Mouse (Mus musculus) liver, embryonic 13.5 days (tissue): ENCODE results near the gene Vmn2r27. TPM values are rescaled to one million over a fixed set of nuclear protein-coding genes. Genes with fewer than 3 reads are reported as not detected.

Experiments
- ATAC-seq: fragments of 200-750 bp; cut with Nextera tagmentation; 2 replicates; pipeline ENCODE4 v1.8.0; 2017; ENCODE audit warnings: low read depth, mild to moderate bottlenecking, moderate number of reproducible peaks, moderate library complexity
- DNase-seq: peaks from one replicate; pipeline ENCODE4 v3.0.0; 2022
- H3K27ac ChIP-seq: fragments of 300-500 bp; sonication (generic); 2 replicates; pipeline ENCODE4 v1.5.1; 2015; ENCODE audit warnings: moderate library complexity, mild to moderate bottlenecking, inconsistent platforms
- H3K27me3 ChIP-seq: fragments of 300-500 bp; sonication (generic); 2 replicates; pipeline ENCODE4 v1.6.1; 2015; ENCODE audit warnings: mild to moderate bottlenecking, inconsistent platforms
- H3K36me3 ChIP-seq: fragments of 300-500 bp; sonication (generic); 2 replicates; pipeline ENCODE4 v1.6.1; 2015; ENCODE audit warnings: mild to moderate bottlenecking, inconsistent platforms
- H3K4me1 ChIP-seq: fragments of 300-500 bp; sonication (generic); replicated peaks from 2 replicates; pipeline ENCODE4 v1.6.1; 2015; ENCODE audit warnings: inconsistent platforms
- H3K4me2 ChIP-seq: fragments of 300-500 bp; sonication (generic); 2 replicates; pipeline ENCODE4 v1.6.1; 2015; ENCODE audit warnings: inconsistent platforms, mild to moderate bottlenecking, moderate library complexity
- H3K4me3 ChIP-seq: fragments of 300-500 bp; sonication (generic); replicated peaks from 2 replicates; pipeline ENCODE4 v1.5.1; 2015; ENCODE audit warnings: mild to moderate bottlenecking, inconsistent platforms
- H3K9ac ChIP-seq: fragments of 300-500 bp; sonication (generic); 2 replicates; pipeline ENCODE4 v1.6.1; 2015; ENCODE audit warnings: mild to moderate bottlenecking, inconsistent platforms
- H3K9me3 ChIP-seq: fragments of 300-500 bp; sonication (generic); replicated peaks from 2 replicates; pipeline ENCODE4 v1.6.1; 2016; ENCODE audit warnings: inconsistent platforms
- WGBS: fragments of 180-500 bp; shearing (Covaris S2); methylation state at CpG from one replicate; pipeline ENCODE4 v1.1.7; 2015; ENCODE audit not compliant: insufficient replicate concordance; 5-methylcytosine and 5-hydroxymethylcytosine counted together
- polyA plus RNA-seq: library from polyadenylated mRNA; unstranded; fragments of >200 nt; fragmentation: Nextera tagmentation; extraction: Ambion mirVana; gene quantifications from 2 replicates; pipeline ENCODE4 v1.2.1, GENCODE M21; 2015

The Vmn2r27 gene
- not detected in 2 replicates for polyA plus RNA-seq

DNA sequence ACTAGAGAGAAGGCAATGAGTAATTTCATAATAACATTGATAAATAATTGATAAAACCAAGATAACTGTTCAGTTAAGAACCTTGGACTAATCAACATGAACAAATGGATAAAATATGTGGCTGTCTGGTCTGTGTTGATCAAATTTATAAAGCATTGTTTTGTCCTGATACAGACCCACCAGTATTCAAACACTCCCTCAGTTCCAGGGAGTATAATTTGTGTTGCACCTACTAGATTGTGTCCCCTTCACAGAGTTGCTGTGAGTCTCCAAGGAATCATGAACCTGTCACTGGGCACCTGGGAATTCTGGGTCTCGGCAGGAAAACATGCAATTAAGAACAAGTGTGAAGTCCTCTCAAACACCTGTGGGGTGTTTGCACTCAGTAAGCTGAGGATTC, at the start of gene Vmn2r27:
Gene Vmn2r27, minus strand, starts transcription at position 101 of the 400 bp plus-strand sequence.
- no peak within 1 kb of the TSS for H3K9ac ChIP-seq
- DNase-seq (no peak), ATAC-seq (no peak)
- H3K4me2 ChIP-seq: no peak within 1 kb of the TSS
- no peaks in the 10 kb centered on the region for H3K36me3 ChIP-seq
- no peaks in the 10 kb centered on the region for H3K4me1 ChIP-seq
- no peaks in the 10 kb centered on the region for H3K9me3 ChIP-seq
- H3K4me3 ChIP-seq: no peak within 1 kb of the TSS
- H3K27me3 ChIP-seq: no peaks in the 10 kb centered on the region
- 62% methylated on average over 1 of the region's 1 CpGs for WGBS
- no peak within 1 kb of the TSS for H3K27ac ChIP-seq

DNA sequence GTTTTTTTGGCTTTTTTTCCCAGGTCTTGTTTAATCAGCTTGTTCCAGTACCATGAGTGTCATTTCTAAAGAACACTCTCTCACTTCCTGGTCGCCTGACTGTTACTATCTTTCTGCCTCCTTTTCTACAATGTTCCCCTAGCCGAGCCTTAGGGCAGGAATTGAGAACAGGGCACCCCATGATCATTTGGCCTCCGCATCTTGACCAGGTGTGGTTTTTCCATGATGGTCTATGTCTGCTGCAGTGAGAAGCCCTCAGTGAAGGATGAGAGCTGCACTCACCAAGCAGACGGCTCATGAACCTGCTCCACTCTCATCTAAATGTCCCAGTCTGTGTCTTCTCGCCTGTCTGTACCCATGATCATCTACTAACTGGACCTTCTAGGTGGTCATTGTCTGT, 46.6 kb upstream of the Vmn2r27 start:
- Histone ChIP-seq H3K4me3 (no peak overlapping the region), H3K9ac (no peak overlapping the region), H3K27me3 (no peaks in the 10 kb centered on the region), H3K9me3 (no peaks in the 10 kb centered on the region), H3K4me2 (no peak overlapping the region), H3K4me1 (no peaks in the 10 kb centered on the region), H3K36me3 (no peaks in the 10 kb centered on the region), H3K27ac (no peak overlapping the region)
- 54% methylated on average over 5 of the region's 5 CpGs for WGBS
- ATAC-seq (no peak), DNase-seq (no peak)

DNA sequence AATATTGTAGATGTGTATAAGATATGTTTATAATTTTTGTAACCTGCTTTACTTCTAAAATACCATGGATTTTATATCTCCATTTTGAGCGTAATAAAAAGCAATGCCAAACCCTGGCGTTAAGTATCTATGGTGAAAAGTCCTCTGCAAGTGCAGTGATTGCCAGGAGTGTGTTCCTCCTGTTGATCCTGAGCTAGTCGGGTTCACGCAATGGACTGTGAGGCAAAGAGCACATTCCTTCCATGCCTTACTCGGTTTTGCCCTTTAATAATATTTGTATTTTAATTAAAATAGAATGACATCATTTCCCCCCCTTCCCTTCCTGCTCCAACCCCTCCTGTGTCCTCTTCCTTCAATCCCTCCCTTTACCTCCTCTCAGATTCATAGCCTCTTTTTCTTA, 46.0 kb upstream of the Vmn2r27 start:
- DNase-seq (no peak), ATAC-seq (no peak)
- H3K4me2 ChIP-seq: no peak overlapping the region
- no peaks in the 10 kb centered on the region for H3K36me3 ChIP-seq
- no peak overlapping the region for H3K4me3 ChIP-seq
- no peaks in the 10 kb centered on the region for H3K27me3 ChIP-seq
- H3K4me1 ChIP-seq: no peaks in the 10 kb centered on the region
- no peaks in the 10 kb centered on the region for H3K9me3 ChIP-seq
- no peak overlapping the region for H3K9ac ChIP-seq
- 62% methylated on average over 5 of the region's 5 CpGs for WGBS
- H3K27ac ChIP-seq: no peak overlapping the region

DNA sequence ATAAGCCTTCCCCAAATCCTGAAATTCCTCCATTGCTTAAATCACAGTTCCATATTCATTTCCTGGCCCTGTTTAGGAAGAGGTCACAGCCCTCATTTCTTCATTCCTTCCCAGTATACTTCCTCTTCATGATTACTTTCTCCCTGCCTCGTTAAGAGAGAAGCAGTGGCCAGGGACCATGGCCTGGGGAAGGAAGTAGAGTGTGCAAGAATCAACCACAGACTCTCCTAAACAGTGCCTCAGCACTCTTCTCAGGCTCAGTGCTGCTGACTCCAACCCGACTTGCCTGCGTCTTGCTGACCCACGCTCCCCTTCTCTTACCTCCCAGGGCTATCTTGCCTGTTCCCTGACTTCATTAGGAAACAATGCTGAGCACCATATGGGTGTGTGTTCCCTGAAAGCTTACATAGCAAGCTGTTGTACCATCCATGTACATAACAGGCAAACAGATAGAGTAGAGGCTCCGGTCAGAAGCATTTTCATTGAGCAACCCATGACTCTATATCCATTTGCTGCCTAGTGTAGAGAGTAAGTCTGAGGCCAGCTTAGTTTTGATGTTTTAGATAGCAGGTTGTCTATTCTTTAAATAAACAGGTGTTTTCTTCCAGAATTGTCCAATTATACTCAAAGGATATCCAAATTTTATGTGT, 41.7 kb upstream of the Vmn2r27 start:
- ATAC-seq (peak; percentile 71), DNase-seq (no peak)
- no peak overlapping the region for H3K27ac ChIP-seq
- H3K4me2 ChIP-seq: no peak overlapping the region
- H3K4me1 ChIP-seq: no peaks in the 10 kb centered on the region
- no peaks in the 10 kb centered on the region for H3K27me3 ChIP-seq
- H3K4me3 ChIP-seq: no peak overlapping the region
- H3K9me3 ChIP-seq: no peaks in the 10 kb centered on the region
- 25% methylated on average over 5 of the region's 5 CpGs for WGBS
- no peaks in the 10 kb centered on the region for H3K36me3 ChIP-seq
- H3K9ac ChIP-seq: no peak overlapping the region

DNA sequence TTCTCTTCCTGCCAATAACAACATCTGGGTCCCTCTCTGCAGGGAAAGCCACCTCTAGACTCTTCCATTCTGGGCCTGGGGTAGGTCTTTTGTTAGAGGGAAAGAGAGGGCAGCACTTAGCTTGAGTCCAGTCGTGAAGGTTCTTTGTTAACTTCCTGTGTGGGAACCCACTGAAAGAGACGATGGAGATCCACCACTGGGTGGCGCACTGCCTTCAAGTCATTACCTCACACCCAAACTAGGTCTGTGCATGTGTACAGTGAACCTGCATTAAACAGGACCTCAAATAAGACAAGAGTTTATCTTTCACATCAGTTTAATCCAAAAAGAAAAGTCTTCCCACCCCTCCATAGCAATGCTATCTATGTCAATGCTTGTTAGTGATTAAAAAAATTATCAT, 31.0 kb upstream of the Vmn2r27 start:
- H3K27me3 ChIP-seq: no peaks in the 10 kb centered on the region
- ATAC-seq: peak; percentile 66
- H3K9me3 ChIP-seq: no peaks in the 10 kb centered on the region
- H3K36me3 ChIP-seq: no peaks in the 10 kb centered on the region
- 1% methylated on average over 3 of the region's 3 CpGs for WGBS
- H3K4me1 ChIP-seq: no peaks in the 10 kb centered on the region
- no peak overlapping the region for H3K4me3 ChIP-seq
- no peak overlapping the region for H3K4me2 ChIP-seq
- DNase-seq: peak; percentile 29
- no peak overlapping the region for H3K9ac ChIP-seq
- H3K27ac ChIP-seq: no peak overlapping the region

DNA sequence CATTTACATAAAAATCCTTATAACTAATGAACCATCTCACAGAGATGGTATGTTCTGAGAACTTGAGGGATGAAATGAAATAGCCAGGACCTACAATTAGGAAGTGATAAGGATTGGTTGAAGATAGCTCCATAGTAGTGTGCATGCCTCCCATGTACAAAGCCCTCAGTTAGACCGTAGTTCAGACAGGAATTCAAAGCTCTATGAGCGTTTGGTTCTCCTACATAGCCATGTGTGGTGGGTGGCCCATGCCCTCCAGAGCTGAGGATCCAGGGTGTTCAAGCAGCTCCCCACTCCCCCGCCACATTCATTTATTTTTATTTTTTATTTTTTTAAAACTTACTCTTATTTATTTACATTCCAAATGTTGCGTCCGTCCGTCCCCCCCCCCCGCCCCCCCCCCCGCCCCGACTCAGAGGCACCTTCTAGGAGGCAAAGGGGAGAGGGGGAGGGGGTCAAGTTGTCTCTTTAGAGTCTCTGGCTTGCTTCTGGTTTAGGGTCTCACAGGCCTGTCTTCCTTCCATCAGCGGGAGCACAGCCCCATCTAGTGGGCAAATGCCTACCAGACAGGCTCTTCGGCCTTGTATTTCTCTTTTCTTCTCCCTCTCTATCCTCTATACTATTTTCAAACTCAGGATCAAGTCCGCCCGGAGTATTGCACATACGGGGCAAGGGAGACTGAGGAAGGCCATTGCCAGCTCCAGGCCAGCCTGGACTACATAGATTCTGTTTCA, 28.7 kb upstream of the Vmn2r27 start:
- Histone ChIP-seq H3K4me1 (no peaks in the 10 kb centered on the region), H3K9me3 (no peaks in the 10 kb centered on the region), H3K4me3 (no peak overlapping the region), H3K27ac (no peak overlapping the region), H3K4me2 (no peak overlapping the region), H3K9ac (no peak overlapping the region), H3K27me3 (no peaks in the 10 kb centered on the region), H3K36me3 (no peaks in the 10 kb centered on the region)
- DNase-seq (peak; percentile 40), ATAC-seq (peak; percentile 53; the same call in 1 of the 2 replicates)
- WGBS: 20% methylated on average over 14 of the region's 14 CpGs

DNA sequence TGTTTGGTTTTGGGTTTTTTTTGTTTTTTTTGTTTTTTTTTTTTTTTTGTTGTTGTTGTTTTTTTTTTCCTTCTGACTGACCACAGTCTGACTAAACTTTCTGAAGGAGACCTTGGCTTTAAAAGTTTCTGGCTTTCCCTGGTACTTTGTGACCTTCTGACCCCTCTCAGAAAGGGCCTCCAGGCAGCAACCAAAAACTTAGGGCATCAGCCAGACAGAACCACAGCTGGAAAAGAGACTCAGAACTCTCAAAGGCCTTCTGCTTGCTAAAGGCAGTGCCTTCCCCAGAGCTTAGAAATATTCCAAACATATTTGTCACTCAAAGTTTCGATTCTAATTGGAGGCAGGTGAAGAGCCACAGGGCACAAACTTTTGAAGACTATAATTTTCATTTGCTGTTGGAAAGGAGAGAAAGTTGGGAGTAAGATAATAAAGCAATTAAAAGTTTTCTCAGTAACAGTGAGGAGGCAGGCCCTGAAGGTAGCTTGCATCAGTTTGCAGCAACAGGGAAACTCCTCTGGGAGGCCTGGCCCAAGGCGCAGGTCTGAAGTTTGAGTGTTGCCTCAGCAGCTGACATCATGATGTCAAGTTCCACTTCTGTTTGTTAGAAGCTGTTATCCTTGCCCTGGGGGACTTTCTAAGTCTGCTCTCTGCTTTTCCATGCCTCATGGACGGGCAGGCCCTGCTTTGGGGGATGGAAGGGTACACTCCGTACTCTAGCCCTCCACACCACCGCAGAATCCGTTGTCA, 24.2 kb upstream of the Vmn2r27 start:
- DNase-seq (no peak), ATAC-seq (no peak)
- H3K27me3 ChIP-seq: no peaks in the 10 kb centered on the region
- no peak overlapping the region for H3K27ac ChIP-seq
- no peak overlapping the region for H3K9ac ChIP-seq
- no peaks in the 10 kb centered on the region for H3K36me3 ChIP-seq
- WGBS: 71% methylated on average over 6 of the region's 6 CpGs
- H3K4me2 ChIP-seq: no peak overlapping the region
- H3K4me3 ChIP-seq: no peak overlapping the region
- H3K4me1 ChIP-seq: no peaks in the 10 kb centered on the region
- no peaks in the 10 kb centered on the region for H3K9me3 ChIP-seq

DNA sequence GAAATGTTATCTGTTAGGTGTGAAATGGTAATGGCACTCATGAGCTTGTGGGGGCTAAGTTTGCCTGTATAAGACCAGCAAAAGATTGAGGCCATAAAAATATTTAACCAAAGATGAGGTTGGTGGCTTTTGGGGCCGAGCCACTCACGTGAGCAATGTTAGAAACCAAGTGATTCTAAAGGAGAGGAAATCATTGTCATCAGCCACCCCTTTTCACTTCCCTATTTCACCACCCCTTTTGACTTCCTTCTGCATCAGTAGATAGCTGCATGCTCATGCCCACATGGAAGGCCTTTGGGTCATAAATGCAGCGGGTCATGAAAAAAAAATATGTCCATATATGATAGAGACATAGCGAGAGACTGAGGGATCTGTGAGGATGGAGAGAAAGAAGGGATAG, 29.5 kb downstream of the Vmn2r27 start:
- no peaks in the 10 kb centered on the region for H3K27me3 ChIP-seq
- no peaks in the 10 kb centered on the region for H3K9me3 ChIP-seq
- WGBS: 13% methylated on average over 4 of the region's 4 CpGs
- H3K4me3 ChIP-seq: no peak overlapping the region
- DNase-seq (no peak), ATAC-seq (no peak)
- no peak overlapping the region for H3K9ac ChIP-seq
- no peaks in the 10 kb centered on the region for H3K36me3 ChIP-seq
- H3K4me2 ChIP-seq: no peak overlapping the region
- no peak overlapping the region for H3K27ac ChIP-seq
- no peaks in the 10 kb centered on the region for H3K4me1 ChIP-seq

DNA sequence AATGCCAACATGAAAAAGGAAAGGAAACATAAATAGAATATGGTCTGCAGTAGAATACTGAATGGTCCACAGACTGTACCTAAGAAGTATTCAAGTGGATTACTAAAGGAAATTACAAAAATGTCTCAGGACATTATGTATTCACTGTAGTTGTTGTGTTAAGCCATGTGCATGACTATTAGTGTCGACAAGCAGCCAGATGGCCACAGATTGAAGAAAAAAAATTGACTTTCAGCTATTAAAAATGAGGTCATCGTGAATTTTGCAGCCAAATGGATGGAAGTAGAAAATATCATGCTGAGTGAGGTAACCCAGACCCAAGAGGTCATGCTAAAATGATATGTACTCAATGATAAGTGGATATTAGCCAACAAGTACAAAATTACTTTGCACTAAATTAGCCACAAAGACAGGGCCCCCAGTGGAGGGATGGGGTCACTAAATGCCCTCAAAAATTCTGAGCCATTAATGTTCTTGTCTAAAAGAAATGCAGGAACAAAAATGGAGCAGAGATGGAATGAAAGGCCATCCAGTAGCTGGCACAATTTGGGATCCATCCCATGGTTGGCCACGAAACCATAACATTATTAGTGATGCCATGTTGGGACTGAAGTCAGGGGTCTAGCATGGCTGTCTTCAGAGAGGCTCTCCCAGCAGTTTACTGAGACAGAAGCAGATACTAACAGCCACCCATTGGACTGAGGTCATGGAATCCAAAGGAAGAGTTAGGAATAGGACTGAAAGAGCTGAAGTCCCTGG, 63.0 kb downstream of the Vmn2r27 start:
- WGBS: 47% methylated on average over 3 of the region's 3 CpGs

DNA sequence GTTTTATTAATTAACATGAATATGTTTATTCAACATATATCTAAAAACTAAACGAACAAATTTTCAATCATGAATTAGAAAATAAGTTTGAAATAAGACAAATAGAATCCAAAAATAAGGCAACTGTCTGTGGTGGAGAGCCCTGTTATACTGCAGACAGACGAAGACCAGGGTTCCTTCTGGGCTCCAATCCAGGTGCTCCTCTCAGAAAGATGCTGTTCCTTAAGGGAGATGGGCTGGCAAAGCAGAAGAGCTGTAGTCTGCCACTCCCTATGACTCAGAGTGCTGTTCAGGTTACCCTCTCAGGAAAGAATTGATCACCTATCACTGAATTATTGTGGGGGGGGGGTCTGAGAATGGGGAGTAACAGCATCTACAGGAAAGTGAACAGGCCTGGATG, 65.1 kb downstream of the Vmn2r27 start:
- 45% methylated on average over 2 of the region's 2 CpGs for whole genome bisulfite sequencing
- Histone ChIP-seq H3K4me2 (no peak overlapping the region), H3K36me3 (no peaks in the 10 kb centered on the region), H3K4me1 (no peaks in the 10 kb centered on the region), H3K9ac (no peak overlapping the region), H3K27me3 (no peaks in the 10 kb centered on the region), H3K27ac (no peak overlapping the region), H3K4me3 (no peak overlapping the region), H3K9me3 (no peaks in the 10 kb centered on the region)
- ATAC-seq (no peak), DNase-seq (no peak)

More for the DNA sequence above, 63.0 kb downstream of the Vmn2r27 start:
- DNase-seq: no peak
- no peak overlapping the region for H3K4me3 ChIP-seq
- H3K27me3 ChIP-seq: no peaks in the 10 kb centered on the region
- ATAC-seq: no peak
- H3K27ac ChIP-seq: no peak overlapping the region
- no peak overlapping the region for H3K4me2 ChIP-seq
- no peak overlapping the region for H3K9ac ChIP-seq
- no peaks in the 10 kb centered on the region for H3K36me3 ChIP-seq
- no peaks in the 10 kb centered on the region for H3K4me1 ChIP-seq
- no peaks in the 10 kb centered on the region for H3K9me3 ChIP-seq

DNA sequence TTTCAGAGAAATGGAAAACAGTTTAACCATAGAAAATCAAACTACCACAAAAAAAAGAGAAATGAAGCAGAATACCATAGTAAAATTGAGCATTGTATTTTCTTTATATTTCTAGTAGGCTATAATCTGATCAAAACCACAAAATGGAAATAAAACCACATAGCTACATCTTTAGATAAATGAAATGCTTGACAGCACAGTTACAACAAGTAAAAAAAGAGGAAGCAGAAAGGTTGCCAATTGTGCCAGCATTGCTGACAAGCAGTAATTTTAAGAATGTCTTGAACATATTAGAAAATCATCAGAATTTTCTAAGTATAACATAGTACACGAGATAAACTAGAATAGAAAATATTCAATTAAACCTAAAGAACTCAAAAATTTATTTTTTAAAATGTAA, 81.8 kb downstream of the Vmn2r27 start:
- H3K4me2 ChIP-seq: no peak overlapping the region
- no peaks in the 10 kb centered on the region for H3K4me1 ChIP-seq
- no peaks in the 10 kb centered on the region for H3K9me3 ChIP-seq
- H3K36me3 ChIP-seq: no peaks in the 10 kb centered on the region
- H3K9ac ChIP-seq: no peak overlapping the region
- H3K27ac ChIP-seq: no peak overlapping the region
- ATAC-seq: no peak
- no peak overlapping the region for H3K4me3 ChIP-seq
- H3K27me3 ChIP-seq: no peaks in the 10 kb centered on the region
- WGBS: 20% methylated on average over 1 of the region's 1 CpGs
- no peak for DNase-seq
